Mouse (Mus musculus): ENCODE data around the gene R3hdm4.

DNA sequence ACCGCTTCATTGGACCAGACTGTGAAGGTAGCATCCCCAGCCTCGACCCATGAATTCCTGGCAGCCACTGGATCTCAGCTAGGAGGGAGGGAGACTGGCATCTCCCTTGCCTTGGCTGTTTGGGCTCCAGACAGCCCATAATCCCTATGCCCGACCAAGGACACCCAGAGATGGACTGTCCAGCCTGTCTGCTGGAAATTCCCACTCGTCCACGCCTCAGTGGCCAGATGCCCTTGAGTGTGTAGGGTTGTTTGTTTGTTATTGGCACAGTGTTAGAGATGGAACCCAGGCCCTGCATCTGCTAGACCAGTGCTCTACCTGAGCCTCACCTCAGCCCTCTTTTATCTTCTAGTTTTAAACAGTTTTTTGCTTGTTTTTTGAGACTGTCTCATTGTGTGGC, 44.3 kb upstream of the R3hdm4 start:
- TF ChIP-seq CTCF (IDR thresholded peaks at IDR 0.05; ENCODE audit: low read depth, low read length): no peak
- no peak for TF ChIP-seq POLR2A (IDR thresholded peaks at IDR 0.05; ENCODE audit: borderline replicate concordance, low read depth, low read length)

All from bone marrow macrophage, adult 2 months (primary cell).